Mouse (Mus musculus) forebrain, postnatal 0 days (tissue): ENCODE results near the gene Nfs1. TPM values are rescaled to one million over a fixed set of nuclear protein-coding genes. Genes with fewer than 3 reads are reported as not detected.

Source experiments
- ATAC-seq: fragments of 200-750 bp; cut with Nextera tagmentation; 2 replicates; pipeline ENCODE4 v1.8.0; 2017; ENCODE audit warnings: mild to moderate bottlenecking, moderate library complexity
- DNase-seq: peaks from one replicate; pipeline ENCODE4 v3.0.0-alpha.2; 2015
- H3K27ac ChIP-seq: fragments of 300-500 bp; sonication (generic); 2 replicates; pipeline ENCODE4 v1.5.1; 2014; ENCODE audit warnings: low read depth, mild to moderate bottlenecking, antibody characterized with exemption, low read length, moderate library complexity, mixed read lengths
- H3K27me3 ChIP-seq: fragments of 300-500 bp; sonication (generic); 2 replicates; pipeline ENCODE4 v1.6.1; 2014; ENCODE audit warnings: mild to moderate bottlenecking, low read length, mixed read lengths; ENCODE audit not compliant: insufficient read depth
- H3K36me3 ChIP-seq: fragments of 300-500 bp; sonication (generic); 2 replicates; pipeline ENCODE4 v1.6.1; 2014; ENCODE audit warnings: mild to moderate bottlenecking, moderate library complexity; ENCODE audit not compliant: insufficient read depth
- H3K4me1 ChIP-seq: fragments of 300-500 bp; sonication (generic); 2 replicates; pipeline ENCODE4 v1.6.1; 2014; ENCODE audit warnings: antibody characterized with exemption; ENCODE audit not compliant: insufficient read depth
- H3K4me2 ChIP-seq: fragments of 300-500 bp; sonication (generic); 2 replicates; pipeline ENCODE4 v1.6.1; 2014; ENCODE audit warnings: low read depth, mild to moderate bottlenecking, moderate library complexity
- H3K4me3 ChIP-seq: fragments of 300-500 bp; sonication (generic); 2 replicates; pipeline ENCODE4 v1.5.1; 2014; ENCODE audit warnings: low read depth, low read length, mixed read lengths
- H3K9ac ChIP-seq: fragments of 300-500 bp; sonication (generic); 2 replicates; pipeline ENCODE4 v1.6.1; 2014; ENCODE audit warnings: mild to moderate bottlenecking
- H3K9me3 ChIP-seq: fragments of 300-500 bp; sonication (generic); 2 replicates; pipeline ENCODE4 v1.6.1; 2016; ENCODE audit warnings: low read length
- CTCF ChIP-seq: sonication (generic); IDR thresholded peaks from 2 replicates; pipeline ENCODE4 v1.5.1; 2016; ENCODE audit warnings: antibody characterized with exemption, control low read depth, low read depth
- WGBS: fragments of 180-500 bp; shearing (Covaris S2); extraction: QIAGEN DNeasy Blood & Tissue Kit; methylation state at CpG from one replicate; pipeline ENCODE4 v1.1.7; 2014; 5-methylcytosine and 5-hydroxymethylcytosine counted together
- polyA plus RNA-seq: library from polyadenylated mRNA; unstranded; fragments of >200 nt; fragmentation: Nextera tagmentation; extraction: Ambion mirVana; gene quantifications from 2 replicates; pipeline ENCODE4 v1.2.1, GENCODE M21; 2015
- total RNA-seq: library from RNA; depleted of rRNA; stranded (reverse); fragments of >200 nt; gene quantifications from 2 replicates; pipeline ENCODE4 v1.2.3, GENCODE M21; 2014; rRNA removed

The Nfs1 gene
- total and polyA plus RNA-seq, 2 experiments from 2014 or later = 41.2 to 42.7 TPM

DNA sequence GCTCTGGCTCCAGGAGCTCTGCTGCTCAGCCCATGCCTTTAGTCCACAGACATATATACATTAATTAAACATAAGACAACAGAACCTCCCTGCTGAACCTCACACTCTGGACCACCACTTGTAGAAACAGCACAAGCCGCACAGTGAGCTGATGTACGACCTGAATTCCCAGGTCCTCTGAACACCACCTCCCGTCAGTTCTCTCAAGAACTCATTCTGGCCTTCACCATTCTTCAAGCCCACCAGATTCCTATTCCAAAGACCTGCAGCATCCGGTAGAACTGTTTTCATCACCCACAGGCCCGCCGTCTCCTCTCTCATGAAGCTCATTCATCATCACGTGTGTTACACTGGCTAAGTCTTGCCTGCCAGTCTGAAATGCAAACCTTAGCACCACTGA is 63.6 kb downstream of the Nfs1 start:
- Histone ChIP-seq H3K4me2 (no peak overlapping the region), H3K36me3 (peaks cover 37% of the 10 kb centered on the region), H3K9ac (no peak overlapping the region), H3K4me1 (peaks cover 3% of the 10 kb centered on the region; the same call in 1 of the 2 replicates), H3K9me3 (no peaks in the 10 kb centered on the region), H3K4me3 (no peak overlapping the region), H3K27ac (no peak overlapping the region), H3K27me3 (no peaks in the 10 kb centered on the region)
- WGBS = 85% methylated on average over 7 of the region's 7 CpGs
- no peak for ATAC-seq
- no peak for TF ChIP-seq CTCF
- DNase-seq = no peak

DNA sequence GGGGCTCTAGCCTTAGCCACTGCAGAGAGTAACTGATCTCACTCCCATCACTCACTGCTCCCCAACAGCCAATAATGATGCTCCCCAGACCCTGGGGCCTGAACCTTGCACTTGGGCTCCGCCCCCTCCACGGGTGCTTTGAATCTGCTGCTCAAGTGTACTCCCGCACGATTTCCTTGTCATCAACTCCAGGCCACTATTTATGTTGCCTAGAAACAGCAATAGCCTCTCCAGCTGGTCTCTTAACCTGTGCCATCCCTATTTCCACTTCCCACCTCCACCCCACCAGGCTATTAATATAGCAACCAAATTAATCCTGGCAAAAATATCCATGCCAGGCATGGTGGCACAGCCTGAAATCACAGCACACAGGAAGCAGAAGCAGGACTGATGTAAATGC is 64.3 kb downstream of the Nfs1 start:
- H3K9me3 ChIP-seq = no peaks in the 10 kb centered on the region
- H3K4me2 ChIP-seq = no peak overlapping the region
- H3K36me3 ChIP-seq = peaks cover 44% of the 10 kb centered on the region
- peaks cover 3% of the 10 kb centered on the region; the same call in 1 of the 2 replicates for H3K4me1 ChIP-seq
- H3K9ac ChIP-seq = no peak overlapping the region
- H3K27ac ChIP-seq = no peak overlapping the region
- TF ChIP-seq CTCF = no peak
- WGBS = 49% methylated on average over 4 of the region's 4 CpGs
- no peak for DNase-seq
- H3K4me3 ChIP-seq = no peak overlapping the region
- no peak for ATAC-seq
- H3K27me3 ChIP-seq = no peaks in the 10 kb centered on the region

DNA sequence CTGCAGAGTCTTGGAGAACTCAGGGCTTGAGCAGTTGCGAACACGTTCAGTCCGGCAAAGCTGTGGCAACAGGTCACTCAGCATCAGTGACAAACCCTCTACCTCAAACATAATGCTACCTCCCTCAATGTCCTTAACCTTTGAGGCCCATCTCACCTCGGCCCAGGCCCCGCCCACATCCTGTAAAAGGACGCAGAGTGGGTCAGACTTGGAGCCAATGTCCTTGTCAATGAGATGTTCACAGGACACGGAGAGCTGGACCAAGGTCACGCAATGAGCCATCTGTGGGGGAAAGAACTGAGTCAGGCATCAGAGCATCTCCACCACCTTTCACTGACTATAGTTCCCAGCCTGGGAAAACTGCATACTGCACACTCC is 64.8 kb downstream of the Nfs1 start:
- 91% methylated on average over 8 of the region's 8 CpGs for WGBS

DNA sequence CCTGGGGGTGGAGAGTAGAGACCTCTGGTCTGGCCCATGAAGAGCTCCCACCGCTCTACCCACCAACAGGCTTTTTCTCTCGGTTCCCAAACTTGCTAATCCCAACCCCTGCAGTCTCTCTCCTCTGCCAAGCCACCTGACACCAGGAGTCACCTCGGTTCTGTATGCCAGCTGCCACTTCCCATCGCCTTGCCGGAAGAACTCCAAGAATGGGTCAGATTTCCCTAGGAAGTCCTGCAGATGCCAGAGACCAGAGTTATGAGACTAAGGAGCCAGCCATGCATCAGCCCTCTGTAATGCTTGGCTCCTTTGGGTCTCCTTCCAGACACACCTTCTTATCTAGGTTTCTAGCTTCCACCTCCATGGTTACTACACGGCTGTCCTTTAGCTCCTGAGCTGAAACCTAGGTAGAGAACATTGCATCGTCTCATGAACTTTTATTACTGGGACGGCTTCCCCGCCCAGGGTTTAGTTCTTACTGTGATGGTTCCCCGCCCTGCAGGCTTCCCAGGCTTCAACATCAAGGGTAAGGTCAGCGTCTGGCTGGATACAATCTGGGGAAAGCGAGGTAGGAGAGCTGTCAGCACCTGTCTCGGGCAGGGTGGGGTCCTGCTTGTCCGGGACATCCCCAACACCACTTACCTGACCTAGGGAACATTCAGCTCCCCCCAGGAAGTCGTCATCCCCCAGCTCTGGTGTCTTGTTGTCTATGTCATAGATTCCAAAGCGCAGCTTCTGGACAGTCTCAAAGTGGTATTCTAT is 65.4 kb downstream of the Nfs1 start:
- DNase-seq = no peak
- no peak overlapping the region for H3K4me2 ChIP-seq
- no peaks in the 10 kb centered on the region for H3K9me3 ChIP-seq
- H3K4me3 ChIP-seq = no peak overlapping the region
- no peak for TF ChIP-seq CTCF
- no peaks in the 10 kb centered on the region for H3K27me3 ChIP-seq
- no peak overlapping the region for H3K9ac ChIP-seq
- no peak for ATAC-seq
- peaks cover 3% of the 10 kb centered on the region; the same call in 1 of the 2 replicates for H3K4me1 ChIP-seq
- 91% methylated on average over 16 of the region's 16 CpGs for WGBS
- H3K36me3 ChIP-seq = peaks cover 55% of the 10 kb centered on the region
- no peak overlapping the region for H3K27ac ChIP-seq

More for the DNA sequence above, 64.8 kb downstream of the Nfs1 start:
- no peaks in the 10 kb centered on the region for H3K27me3 ChIP-seq
- peaks cover 3% of the 10 kb centered on the region; the same call in 1 of the 2 replicates for H3K4me1 ChIP-seq
- no peak overlapping the region for H3K9ac ChIP-seq
- DNase-seq = no peak
- no peak for ATAC-seq
- no peaks in the 10 kb centered on the region for H3K9me3 ChIP-seq
- H3K4me2 ChIP-seq = no peak overlapping the region
- no peak overlapping the region for H3K4me3 ChIP-seq
- peaks cover 50% of the 10 kb centered on the region for H3K36me3 ChIP-seq
- H3K27ac ChIP-seq = no peak overlapping the region
- no peak for TF ChIP-seq CTCF

DNA sequence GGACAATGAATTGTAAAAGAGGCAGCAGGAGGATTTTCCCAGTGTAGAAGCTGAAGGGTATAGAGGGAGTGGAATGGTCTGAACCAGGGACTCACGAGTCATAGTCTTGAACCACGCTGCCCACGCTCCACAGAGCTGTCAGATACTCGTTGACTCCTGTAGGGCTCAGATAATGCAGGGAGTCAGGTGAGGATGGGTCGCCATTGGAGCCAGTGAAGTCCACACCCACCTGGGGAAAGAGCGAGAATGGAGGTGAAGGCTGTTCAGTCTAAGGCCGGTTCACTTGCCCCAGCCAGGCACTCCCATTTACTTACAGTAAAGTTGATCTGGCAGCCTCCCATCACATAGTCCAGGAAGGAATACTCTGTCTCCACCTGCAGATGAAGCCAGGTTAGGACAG is 66.5 kb downstream of the Nfs1 start:
- ATAC-seq (no peak), DNase-seq (no peak)
- TF ChIP-seq CTCF = no peak
- H3K4me1 ChIP-seq = peaks cover 2% of the 10 kb centered on the region; the same call in 1 of the 2 replicates
- 92% methylated on average over 7 of the region's 7 CpGs for WGBS
- no peak overlapping the region for H3K9ac ChIP-seq
- H3K9me3 ChIP-seq = no peaks in the 10 kb centered on the region
- no peaks in the 10 kb centered on the region for H3K27me3 ChIP-seq
- peaks cover 67% of the 10 kb centered on the region for H3K36me3 ChIP-seq
- H3K4me2 ChIP-seq = no peak overlapping the region
- no peak overlapping the region for H3K4me3 ChIP-seq
- no peak overlapping the region for H3K27ac ChIP-seq

DNA sequence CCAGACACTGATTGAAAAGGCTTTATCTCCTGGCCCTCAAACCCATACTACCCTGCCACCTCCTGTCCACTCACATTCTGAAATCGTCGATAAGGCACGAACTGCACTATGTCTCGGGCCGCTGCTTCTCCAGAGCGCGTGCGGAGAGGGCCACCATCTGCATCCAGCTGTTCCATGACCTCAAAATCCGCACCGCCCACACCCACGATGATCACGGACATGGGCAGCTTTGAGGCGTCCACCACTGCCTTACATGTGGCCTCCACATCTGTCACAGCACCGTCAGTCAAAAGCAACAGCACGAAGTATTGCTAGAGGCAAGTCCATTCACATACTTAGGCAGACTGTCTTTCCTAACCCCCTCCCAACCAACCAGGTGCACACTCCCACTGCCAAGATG is 70.3 kb downstream of the Nfs1 start:
- no peak for TF ChIP-seq CTCF

More for the DNA sequence above, 70.3 kb downstream of the Nfs1 start:
- ATAC-seq (no peak), DNase-seq (no peak)
- Histone ChIP-seq H3K36me3 (peaks cover 82% of the 10 kb centered on the region), H3K9ac (no peak overlapping the region), H3K27ac (no peak overlapping the region), H3K9me3 (no peaks in the 10 kb centered on the region), H3K4me1 (no peaks in the 10 kb centered on the region), H3K27me3 (no peaks in the 10 kb centered on the region), H3K4me2 (no peak overlapping the region), H3K4me3 (no peak overlapping the region)
- 95% methylated on average over 15 of the region's 15 CpGs for WGBS

Other genes with a start within 250 kb of the Nfs1 start
- gene Uqcc1, start 213.9 kb downstream of the Nfs1 start, total RNA-seq = 43.5 and 67.7 TPM in 2 replicates
- 55.9 and 63.0 TPM in 2 replicates for gene Uqcc1, start 213.9 kb downstream of the Nfs1 start, polyA plus RNA-seq
- not detected in 2 replicates for gene Gm15557, start 203.5 kb downstream of the Nfs1 start, total RNA-seq
- not detected in 2 replicates for gene Gm15557, start 203.5 kb downstream of the Nfs1 start, polyA plus RNA-seq
- 3.9 TPM in 2 replicates for gene Gdf5, start 198.8 kb downstream of the Nfs1 start, total RNA-seq
- 3.7 and 3.8 TPM in 2 replicates for gene Gdf5, start 198.8 kb downstream of the Nfs1 start, polyA plus RNA-seq
- gene Cep250, start 187.7 kb downstream of the Nfs1 start, total RNA-seq = 17.2 and 18.7 TPM in 2 replicates
- gene Cep250, start 187.7 kb downstream of the Nfs1 start, polyA plus RNA-seq = 4.9 and 8.6 TPM in 2 replicates
- gene 6430550D23Rik, start 136.2 kb downstream of the Nfs1 start, total RNA-seq = 1.0 and 1.1 TPM in 2 replicates
- 0.57 and 1.1 TPM in 2 replicates for gene 6430550D23Rik, start 136.2 kb downstream of the Nfs1 start, polyA plus RNA-seq
- gene Ergic3, start 136.1 kb downstream of the Nfs1 start, total RNA-seq = 253 and 279 TPM in 2 replicates
- gene Ergic3, start 136.1 kb downstream of the Nfs1 start, polyA plus RNA-seq = 445 and 473 TPM in 2 replicates
- gene Fer1l4, start 91.2 kb downstream of the Nfs1 start, total RNA-seq = 0.19 TPM in 1 of 2 replicates, not detected in the other
- not detected in 2 replicates for gene Fer1l4, start 91.2 kb downstream of the Nfs1 start, polyA plus RNA-seq
- 7.1 and 7.2 TPM in 2 replicates for gene Spag4, start 79.0 kb downstream of the Nfs1 start, total RNA-seq
- gene Spag4, start 79.0 kb downstream of the Nfs1 start, polyA plus RNA-seq = 5.0 and 5.5 TPM in 2 replicates
- 29.5 and 30.4 TPM in 2 replicates for gene Cpne1, start 32.2 kb downstream of the Nfs1 start, total RNA-seq
- 5.1 and 13.2 TPM in 2 replicates for gene Cpne1, start 32.2 kb downstream of the Nfs1 start, polyA plus RNA-seq
- 28.6 and 31.6 TPM in 2 replicates for gene Rbm12, start 32.2 kb downstream of the Nfs1 start, total RNA-seq
- 17.7 and 19.4 TPM in 2 replicates for gene Rbm12, start 32.2 kb downstream of the Nfs1 start, polyA plus RNA-seq
- 14.4 and 20.5 TPM in 2 replicates for gene Gm28036, start 17.1 kb downstream of the Nfs1 start, total RNA-seq
- 8.6 and 13.0 TPM in 2 replicates for gene Gm28036, start 17.1 kb downstream of the Nfs1 start, polyA plus RNA-seq
- 91.3 and 132 TPM in 2 replicates for gene Romo1, start 147 bp downstream of the Nfs1 start, total RNA-seq
- 529 and 662 TPM in 2 replicates for gene Romo1, start 147 bp downstream of the Nfs1 start, polyA plus RNA-seq
- 332 and 415 TPM in 2 replicates for gene Rbm39, start 36.1 kb upstream of the Nfs1 start, total RNA-seq
- 412 and 413 TPM in 2 replicates for gene Rbm39, start 36.1 kb upstream of the Nfs1 start, polyA plus RNA-seq
- gene Phf20, start 52.3 kb upstream of the Nfs1 start, total RNA-seq = 45.9 and 57.1 TPM in 2 replicates
- gene Phf20, start 52.3 kb upstream of the Nfs1 start, polyA plus RNA-seq = 111 and 148 TPM in 2 replicates
- gene Cnbd2, start 168.1 kb upstream of the Nfs1 start, total RNA-seq = 3.9 and 7.0 TPM in 2 replicates
- 9.1 and 10.0 TPM in 2 replicates for gene Cnbd2, start 168.1 kb upstream of the Nfs1 start, polyA plus RNA-seq
- 204 and 242 TPM in 2 replicates for gene Scand1, start 168.5 kb upstream of the Nfs1 start, total RNA-seq
- 134 and 170 TPM in 2 replicates for gene Scand1, start 168.5 kb upstream of the Nfs1 start, polyA plus RNA-seq